ENCODE assay signal across 8 mouse cellular contexts in genomic region chr3:82725546-82725945, GRCm38 (mm10).
DNase-seq lines count a peak whose midpoint lies in the region; TF ChIP-seq lines count a peak whose summit lies in the region.
"Had no signal": no experiment of that assay in that cellular context is flagged by ENCODE, and none has a peak within 500 bp of the region (broad histone marks: within the 10 kb centered on the region; RNA-seq: fewer than 3 reads in every experiment).

No protein-coding gene starts in this region.

- H3K27ac ChIP-seq in bone marrow macrophage, adult 2 months (ENCODE audit: insufficient read depth, low read depth, low read length), result no peak overlapping the region
- H3K27ac ChIP-seq in embryonic fibroblast, embryonic 13.5 days (ENCODE audit: insufficient read depth, low read length), result no peak overlapping the region
- H3K27ac ChIP-seq in small intestine, adult 2 months (ENCODE audit: insufficient read depth, low read depth, low read length), result no peak overlapping the region
- H3K27ac ChIP-seq: stomach, embryonic 15.5 days had no signal

- peak; percentile 85 for TF ChIP-seq CTCF in bone marrow macrophage, adult 2 months (IDR thresholded peaks at IDR 0.05; ENCODE audit: low read depth, low read length)
- TF ChIP-seq CTCF in embryonic fibroblast, embryonic 13.5 days (IDR thresholded peaks at IDR 0.05; ENCODE audit: borderline replicate concordance, insufficient read depth, low read length), result peak; percentile 97
- peak; percentile 90; the same call in 1 of the 2 replicates for TF ChIP-seq CTCF in small intestine, adult 2 months (IDR thresholded peaks at IDR 0.05; ENCODE audit: extremely low read depth, insufficient read length, insufficient replicate concordance, low read depth, low read length)

- no peaks in the 10 kb centered on the region for H3K36me3 ChIP-seq in small intestine, adult 2 months (ENCODE audit: control insufficient read depth, insufficient read depth, low read length)
- H3K36me3 ChIP-seq: stomach, embryonic 15.5 days had no signal

- peak; percentile 59 for DNase-seq in 3T3-L1 (ENCODE audit: low read depth, low spot score)
- peak; percentile 6 to 8 for DNase-seq in B cell, adult 2 months
- peak; percentile 15 to 73 for DNase-seq in kidney, postnatal 36 days
- DNase-seq in lung, postnatal 25 days (ENCODE audit: low spot score), result peak; percentile 23

- no peak for TF ChIP-seq POLR2A in bone marrow macrophage, adult 2 months (IDR thresholded peaks at IDR 0.05; ENCODE audit: borderline replicate concordance, low read depth, low read length)
- TF ChIP-seq POLR2A in embryonic fibroblast, embryonic 13.5 days (IDR thresholded peaks at IDR 0.05; ENCODE audit: low read depth, low read length), result no peak
- no peak for TF ChIP-seq POLR2A in small intestine, adult 2 months (IDR thresholded peaks at IDR 0.05; ENCODE audit: low read depth, low read length)

- no peaks in the 10 kb centered on the region for H3K27me3 ChIP-seq in small intestine, adult 2 months (ENCODE audit: control insufficient read depth, insufficient read depth, low read length)
- H3K27me3 ChIP-seq: stomach, embryonic 15.5 days had no signal

- 23% methylated on average over 3 of the region's 3 CpGs for WGBS in small intestine, adult 2 months

- no peaks in the 10 kb centered on the region for H3K4me1 ChIP-seq in bone marrow macrophage, adult 2 months (ENCODE audit: control insufficient read depth, insufficient read depth, low read length)
- no peaks in the 10 kb centered on the region for H3K4me1 ChIP-seq in embryonic fibroblast, embryonic 13.5 days (ENCODE audit: control insufficient read depth, insufficient read depth, low read length)
- H3K4me1 ChIP-seq in small intestine, adult 2 months (ENCODE audit: control insufficient read depth, insufficient read depth, insufficient read length, low read length), result no peaks in the 10 kb centered on the region
- H3K4me1 ChIP-seq: stomach, embryonic 15.5 days had no signal

- H3K4me3 ChIP-seq in bone marrow macrophage, adult 2 months (ENCODE audit: insufficient read depth, low read length), result no peak overlapping the region
- no peak overlapping the region for H3K4me3 ChIP-seq in embryonic fibroblast, embryonic 13.5 days (ENCODE audit: insufficient read depth, low read length)
- H3K4me3 ChIP-seq in small intestine, adult 2 months (ENCODE audit: low read depth, low read length), result no peak overlapping the region
- H3K4me3 ChIP-seq: stomach, embryonic 15.5 days had no signal

Comparison
In these comparisons a context has a peak if more than half of its experiments do, and no peak if none do; other contexts are left out.
1. DNase-seq: peak in every context shown above with its lines; median percentile 59 in 3T3-L1; 44 in kidney, postnatal 36 days; 23 in lung, postnatal 25 days; 7 in B cell, adult 2 months.